Mouse (Mus musculus): ENCODE data around the gene Zbtb7a.

Gene Zbtb7a

GRCm38 (mm10) chr10:81134966-81135681, at the start of gene Zbtb7a:
Gene Zbtb7a (plus strand): TSS chr10:81135220.
- no peak for DNase-seq (ENCODE audit: extremely low read depth, low read depth)

- DNase-seq (ENCODE audit: extremely low read depth, low read depth), result peak; percentile 41
Measured at GRCm38 (mm10) chr10:81087021-81087420, 48.0 kb upstream of the Zbtb7a start.

DNA sequence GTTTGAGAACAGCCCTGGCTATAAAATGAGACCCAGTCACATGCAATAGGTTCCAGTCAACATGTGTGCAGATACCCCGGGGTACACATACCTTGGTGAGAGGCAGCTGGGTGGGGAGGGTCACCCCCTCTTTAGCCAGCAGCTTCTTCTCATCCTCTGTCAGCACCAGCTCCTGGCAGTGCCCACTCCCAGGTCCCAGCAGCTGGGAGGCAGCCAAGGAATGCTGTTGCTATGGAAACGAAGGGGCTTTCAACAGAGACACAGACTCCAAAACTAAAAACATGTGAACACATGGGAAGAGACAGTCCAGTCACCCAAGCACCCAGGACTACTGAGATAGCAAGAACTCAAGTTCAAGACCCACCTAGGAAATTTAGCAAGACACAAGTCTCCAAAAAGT, 45.8 kb upstream of the Zbtb7a start:
- DNase-seq (ENCODE audit: extremely low read depth, low read depth), result no peak

- no peak for DNase-seq (ENCODE audit: extremely low read depth, low read depth)
Measured at GRCm38 (mm10) chr10:81090621-81091020, 44.4 kb upstream of the Zbtb7a start.

DNA sequence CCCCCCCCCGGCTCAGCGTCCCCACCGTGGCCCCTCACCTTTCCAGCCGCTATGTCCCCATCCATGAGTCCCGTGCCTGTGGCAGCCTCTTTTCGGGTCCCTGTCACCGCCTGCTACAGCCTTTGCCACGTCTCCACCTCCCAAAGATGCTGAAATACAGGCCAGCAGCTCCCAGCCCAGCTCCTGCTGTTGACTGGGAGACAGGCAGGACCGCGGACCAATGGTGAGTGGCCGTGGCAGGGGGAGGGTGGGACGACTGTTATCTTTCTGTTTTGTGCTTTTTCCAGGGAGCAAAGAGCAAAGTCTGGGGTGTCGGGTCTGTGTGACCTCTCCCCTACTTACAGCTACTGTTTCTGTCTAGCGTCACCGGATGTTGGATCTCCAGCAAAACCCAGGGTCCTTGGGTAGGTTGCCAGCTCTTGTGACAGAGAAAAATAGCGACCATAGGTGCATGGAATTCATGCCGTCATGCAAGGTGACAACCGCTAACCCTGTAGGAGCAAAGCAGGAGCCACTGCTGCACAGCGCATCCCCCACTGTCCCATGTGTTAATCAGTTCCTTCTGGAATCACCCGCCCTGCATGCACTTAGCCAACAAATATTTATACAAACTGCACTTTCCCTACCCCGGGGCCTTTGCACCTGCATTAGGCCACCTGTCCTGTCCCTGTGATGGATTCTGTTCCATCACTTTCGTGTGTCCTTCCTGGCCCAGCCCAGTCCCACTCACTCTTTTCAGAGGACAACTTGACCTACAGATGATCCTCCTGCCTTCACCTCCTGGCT, 42.4 kb upstream of the Zbtb7a start:
- no peak for DNase-seq (ENCODE audit: extremely low read depth, low read depth)

DNA sequence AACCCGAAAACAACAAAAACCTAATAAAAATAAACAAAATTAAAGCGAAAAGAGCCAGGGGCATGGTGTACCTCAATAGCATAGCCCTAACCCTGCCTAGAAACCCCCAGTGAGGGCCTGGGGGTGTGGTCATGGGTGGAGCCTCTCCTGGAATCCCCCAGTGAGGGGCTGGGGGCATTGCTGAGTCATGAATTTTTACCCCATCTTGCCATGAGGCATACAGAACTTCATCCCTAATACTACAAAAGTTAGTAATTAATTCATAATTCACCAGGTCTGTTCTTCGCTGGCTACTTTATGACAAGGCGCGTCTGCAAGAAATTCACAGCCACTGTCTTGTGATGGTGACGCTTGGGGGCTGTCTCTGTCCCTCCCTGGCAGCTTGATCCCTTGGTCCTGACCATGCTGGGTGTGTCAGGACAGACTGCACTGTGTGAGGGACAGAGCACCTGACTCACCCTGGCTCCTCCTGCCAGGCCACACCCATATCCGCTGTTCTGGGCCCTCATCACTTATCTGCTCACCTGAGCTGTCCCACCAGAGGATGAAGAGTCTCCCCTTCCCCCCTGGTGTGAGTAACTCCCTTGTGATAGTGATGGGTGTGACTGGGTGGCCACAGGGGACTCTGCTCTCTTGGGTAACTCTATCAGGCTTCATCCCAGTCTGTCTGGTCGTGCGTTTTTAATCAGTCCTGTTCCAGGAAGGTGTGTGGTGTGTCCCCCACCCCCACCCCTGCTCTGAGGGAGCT, 39.9 kb upstream of the Zbtb7a start:
- no peak for DNase-seq (ENCODE audit: extremely low read depth, low read depth)

DNA sequence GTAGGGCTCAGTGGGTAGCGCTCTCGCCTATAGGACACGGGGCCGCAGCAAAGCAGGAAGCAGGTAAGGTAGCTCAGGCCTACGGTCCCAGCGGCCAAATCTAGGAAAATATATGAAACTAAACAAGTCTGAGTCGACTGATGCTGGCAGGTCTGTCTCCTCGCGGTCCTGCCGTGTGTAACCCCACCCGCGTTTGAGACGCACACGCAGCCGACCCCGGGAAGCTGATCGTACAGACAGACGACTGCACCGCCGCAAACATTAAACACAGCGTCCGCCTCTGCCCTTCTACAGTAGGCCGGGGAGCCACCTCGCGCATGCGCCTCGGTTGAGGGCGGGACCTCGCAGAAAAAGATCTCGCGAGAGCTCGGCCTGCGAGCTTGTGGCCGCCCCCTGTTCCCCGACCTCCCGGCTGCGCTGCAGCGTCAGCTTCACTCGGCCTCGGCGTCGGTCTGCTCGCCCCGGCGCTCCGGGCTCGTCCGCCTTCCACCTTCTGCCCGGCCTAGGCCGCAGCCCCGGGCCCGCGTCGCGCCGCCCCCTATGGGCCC, 29.4 kb upstream of the Zbtb7a start, which contains the start of gene Map2k2:
TSS of gene Map2k2 (plus strand) at position 351 of the 548 bp plus-strand sequence.
- DNase-seq (ENCODE audit: extremely low read depth, low read depth), result peak; percentile 79

- peak; percentile 76 for DNase-seq (ENCODE audit: extremely low read depth, low read depth)
Measured at GRCm38 (mm10) chr10:81106113-81106721, 28.8 kb upstream of the Zbtb7a start.

- no peak for DNase-seq (ENCODE audit: extremely low read depth, low read depth)
Measured at GRCm38 (mm10) chr10:81112946-81113345, 22.1 kb upstream of the Zbtb7a start.

DNA sequence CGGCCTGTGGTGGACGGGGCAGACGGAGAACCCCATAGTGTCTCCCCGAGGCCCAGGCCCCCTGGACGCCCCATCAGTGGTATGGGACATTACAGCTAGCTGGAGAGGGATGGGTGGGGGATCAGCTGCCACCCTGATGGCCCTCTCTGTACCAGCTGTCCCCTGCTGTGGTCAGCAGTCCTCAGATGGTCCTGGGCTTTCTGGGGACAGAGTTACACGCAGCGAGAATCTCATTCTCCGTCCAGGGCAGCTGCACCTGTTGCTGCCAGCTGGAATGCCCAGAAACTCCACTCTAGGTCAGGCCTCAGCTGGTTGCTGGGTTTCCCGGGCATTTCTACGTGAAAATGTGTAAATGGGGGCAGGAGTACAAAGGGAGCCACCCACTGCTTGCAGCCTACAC, 15.4 kb upstream of the Zbtb7a start:
- DNase-seq (ENCODE audit: extremely low read depth, low read depth), result no peak

GRCm38 (mm10) chr10:81120650-81121049, 14.4 kb upstream of the Zbtb7a start:
- DNase-seq (ENCODE audit: extremely low read depth, low read depth), result no peak

- DNase-seq (ENCODE audit: extremely low read depth, low read depth), result no peak
Measured at GRCm38 (mm10) chr10:81122889-81123288, 12.1 kb upstream of the Zbtb7a start.

- DNase-seq (ENCODE audit: extremely low read depth, low read depth), result no peak
Measured at GRCm38 (mm10) chr10:81123500-81123899, 11.5 kb upstream of the Zbtb7a start.

DNA sequence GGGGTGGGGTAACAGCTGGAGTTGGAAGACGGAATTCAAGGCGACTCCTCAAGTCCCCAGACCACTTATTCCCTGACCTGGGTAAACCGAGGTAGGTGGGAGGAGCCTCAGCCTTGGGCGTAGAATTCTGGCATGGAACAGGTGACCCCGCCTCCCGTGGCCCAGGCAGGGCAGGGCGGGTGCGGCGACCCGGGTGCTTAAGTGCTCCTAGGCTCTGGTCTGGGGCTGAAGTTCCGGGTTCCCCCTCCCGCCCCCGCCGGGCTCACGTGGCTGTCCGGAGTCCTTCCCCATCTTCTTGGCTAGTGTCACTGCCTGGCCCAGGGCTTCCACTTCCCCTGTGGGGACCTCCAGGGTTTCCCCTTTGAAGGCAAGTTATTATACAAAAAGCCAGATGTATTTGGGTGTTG, 836 bp upstream of the Zbtb7a start:
- DNase-seq (ENCODE audit: extremely low read depth, low read depth), result peak; percentile 76

GRCm38 (mm10) chr10:81135831-81136705, 1.0 kb downstream of the Zbtb7a start:
- DNase-seq (ENCODE audit: extremely low read depth, low read depth), result peak; percentile 63

GRCm38 (mm10) chr10:81136706-81137231, 1.7 kb downstream of the Zbtb7a start:
- no peak for DNase-seq (ENCODE audit: extremely low read depth, low read depth)

DNA sequence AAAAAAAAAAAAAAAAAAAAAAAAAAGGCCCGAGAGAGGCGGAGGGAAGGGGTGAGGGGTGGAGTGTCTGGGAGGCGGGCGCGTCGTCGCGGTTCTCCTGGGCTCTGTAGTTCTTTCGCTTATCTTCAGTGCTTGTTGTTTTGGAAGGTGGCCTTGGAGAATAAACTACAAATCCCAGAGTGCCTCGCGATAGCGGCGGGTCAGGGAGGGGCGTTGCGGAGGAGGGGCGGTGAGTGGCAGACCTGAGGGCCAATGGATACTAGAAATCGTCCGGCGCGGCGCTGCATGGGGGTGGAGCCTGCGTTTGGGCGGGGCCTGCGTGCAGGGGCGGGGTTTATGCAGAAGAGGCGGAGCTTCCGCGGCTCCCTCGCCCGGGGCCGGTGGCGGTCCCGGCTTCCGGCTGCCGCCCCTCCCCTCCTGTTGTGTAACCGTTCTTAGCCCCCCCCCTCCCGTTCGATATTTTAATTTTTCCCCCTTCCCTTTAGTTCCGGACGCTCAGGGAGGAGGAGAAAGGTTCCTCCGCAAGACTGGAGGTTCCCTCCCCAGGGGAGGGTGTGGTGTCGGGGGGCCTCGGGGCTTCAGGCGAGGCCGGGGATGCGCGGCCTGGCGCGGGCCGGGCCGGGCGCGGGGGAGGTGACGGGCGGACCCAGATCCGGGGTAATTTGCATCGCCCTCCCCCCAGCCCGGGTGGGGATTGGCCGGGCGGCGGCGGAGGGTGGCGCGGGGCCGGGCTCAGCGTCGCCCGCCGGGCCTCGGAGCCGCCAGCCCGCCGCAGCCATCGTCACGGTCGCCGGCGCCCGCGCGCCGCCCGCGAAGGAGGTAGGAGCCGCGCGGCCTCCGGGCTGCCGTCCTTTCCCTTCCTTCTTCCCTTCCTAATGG, 2.5 kb downstream of the Zbtb7a start:
- DNase-seq (ENCODE audit: extremely low read depth, low read depth), result peak; percentile 93

DNA sequence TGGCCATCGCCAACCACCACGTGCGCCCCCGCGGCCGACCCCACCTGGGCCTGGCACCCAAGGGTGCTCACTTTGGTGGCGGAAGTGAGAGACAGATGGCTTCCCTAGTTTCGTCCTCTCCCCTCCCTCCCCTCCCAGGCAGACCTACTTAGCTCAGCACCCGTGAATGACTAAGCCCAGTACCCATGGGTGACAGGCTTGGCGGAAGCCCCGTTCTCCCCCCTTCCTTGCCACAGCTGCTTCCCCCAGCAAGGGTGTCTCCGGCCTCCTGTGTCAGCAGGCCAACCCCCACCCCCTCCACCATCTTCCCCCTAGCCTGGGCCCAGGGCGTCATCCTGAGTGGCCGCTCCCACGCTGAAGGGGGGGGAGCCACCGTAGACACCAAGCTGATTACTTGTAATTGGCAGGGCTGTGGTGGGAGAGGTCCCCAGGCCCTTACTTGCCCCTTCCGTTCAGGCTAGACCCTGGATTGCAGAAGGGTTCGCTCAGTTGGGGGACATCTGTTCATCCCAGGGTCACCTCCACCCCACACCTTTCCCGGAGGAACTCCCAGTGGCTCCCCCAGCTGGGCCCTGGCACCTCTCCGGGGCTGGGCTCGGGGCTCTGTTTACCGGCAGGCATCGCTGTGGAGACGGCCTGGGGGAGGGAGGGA, 3.2 kb downstream of the Zbtb7a start:
- DNase-seq (ENCODE audit: extremely low read depth, low read depth), result no peak

Data from MEL-GATA-1-ER (cell line).